Mouse (Mus musculus): ENCODE results near the gene Ptpru.

The Ptpru gene

DNA sequence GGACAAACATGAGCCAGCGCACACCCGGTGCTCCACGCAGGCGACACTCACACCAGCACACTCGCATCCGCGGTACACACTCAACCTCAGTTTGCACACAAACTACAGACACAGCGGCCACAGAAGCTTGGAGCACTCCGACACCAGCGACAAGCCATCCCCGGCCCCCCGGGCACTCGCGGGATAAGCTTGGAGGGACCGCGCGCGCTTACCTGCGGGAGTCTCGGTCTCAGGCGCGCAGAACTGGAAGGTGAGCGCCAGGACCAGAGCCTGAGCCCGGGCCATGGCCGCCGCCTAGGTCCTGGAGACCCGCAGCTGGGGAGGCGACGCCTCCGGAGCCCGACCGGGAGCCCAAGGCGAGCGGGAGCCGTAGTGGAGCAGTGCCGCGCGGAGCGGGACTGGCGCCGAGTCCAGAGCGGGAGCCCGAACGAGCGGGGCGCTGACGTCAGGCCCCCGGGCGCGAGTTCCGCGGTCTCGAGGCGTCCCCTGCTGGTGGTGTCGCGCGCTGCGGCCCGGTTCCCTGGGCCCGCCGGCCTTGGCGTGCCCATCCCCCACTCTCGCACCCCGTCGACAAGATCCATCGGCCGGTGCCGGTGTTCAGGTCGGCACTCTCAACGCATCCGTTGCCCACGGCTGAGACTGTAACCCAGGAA lies at the start of gene Ptpru:
TSS of gene Ptpru (minus strand) at position 417 of the 653 bp plus-strand sequence.
- in situ Hi-C loops (cut with MboI, MseI), result loop anchor here (5.0 to 10.0 kb wide), 3 partner anchors 111 to 1053 kb away; no protein-coding TSS in a partner anchor

DNA sequence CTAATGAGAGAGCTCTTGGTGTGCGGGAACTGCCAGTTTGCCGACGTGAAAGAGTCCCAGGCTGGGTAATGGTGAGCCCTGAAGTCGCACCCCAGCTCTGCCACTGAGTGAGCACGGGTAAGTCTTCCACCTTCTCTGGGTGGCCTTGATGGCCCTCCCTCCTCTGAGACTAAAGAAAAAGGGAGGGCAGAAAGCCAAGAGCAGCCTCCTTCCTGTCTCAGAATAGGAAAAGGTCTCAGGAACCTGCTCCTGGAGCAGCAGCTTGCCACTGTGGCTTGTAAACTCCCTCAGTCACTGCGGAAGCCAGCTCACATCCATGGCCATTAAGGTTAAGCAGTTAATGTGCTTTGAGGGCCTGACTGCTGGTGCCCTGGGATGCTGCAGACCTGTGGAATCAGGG lies 47.3 kb upstream of the Ptpru start:
- in situ Hi-C loops (cut with MboI, MseI), result no loop called here

DNA sequence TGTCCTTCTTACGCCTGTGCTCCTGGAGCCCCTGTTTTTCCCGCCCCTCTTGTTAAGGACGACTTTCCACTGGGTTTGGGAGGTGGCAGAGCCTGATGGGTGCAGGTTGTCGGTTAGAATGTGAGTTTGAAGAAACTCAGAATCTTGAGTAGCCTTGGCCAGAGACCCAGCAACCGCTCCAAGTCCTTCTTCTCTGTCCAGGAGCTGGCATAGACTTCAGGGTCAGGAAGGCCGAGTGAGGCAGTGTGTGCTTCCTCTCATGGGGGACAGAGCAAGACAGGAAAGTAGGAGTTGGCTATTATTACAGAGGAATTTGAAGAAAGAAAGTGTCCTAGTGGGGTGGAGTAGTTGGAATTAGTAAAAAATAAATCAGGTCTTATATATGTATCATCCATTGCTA lies 45.5 kb upstream of the Ptpru start:
- in situ Hi-C loops (cut with MboI, MseI), result no loop called here

DNA sequence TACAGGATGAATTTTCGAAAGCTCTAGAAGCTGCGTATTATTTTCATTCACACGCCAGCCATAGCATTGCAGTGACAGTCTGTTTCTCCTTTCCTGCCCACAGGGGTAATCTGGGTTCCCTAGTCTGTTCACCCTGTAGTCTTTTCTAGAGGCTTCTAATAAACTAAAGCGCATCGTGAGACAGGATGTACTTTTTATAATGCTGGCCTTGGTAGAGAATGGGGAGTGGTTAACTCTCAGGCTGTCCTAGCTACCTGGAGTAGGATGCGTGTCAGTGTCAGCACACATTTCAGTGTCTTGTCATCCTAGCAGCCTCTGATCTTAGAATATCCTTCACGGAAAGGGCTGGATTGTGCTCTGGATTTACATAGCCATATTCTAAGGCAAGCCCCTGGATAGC lies 43.2 kb upstream of the Ptpru start:
- in situ Hi-C loops (cut with MboI, MseI), result no loop called here

DNA sequence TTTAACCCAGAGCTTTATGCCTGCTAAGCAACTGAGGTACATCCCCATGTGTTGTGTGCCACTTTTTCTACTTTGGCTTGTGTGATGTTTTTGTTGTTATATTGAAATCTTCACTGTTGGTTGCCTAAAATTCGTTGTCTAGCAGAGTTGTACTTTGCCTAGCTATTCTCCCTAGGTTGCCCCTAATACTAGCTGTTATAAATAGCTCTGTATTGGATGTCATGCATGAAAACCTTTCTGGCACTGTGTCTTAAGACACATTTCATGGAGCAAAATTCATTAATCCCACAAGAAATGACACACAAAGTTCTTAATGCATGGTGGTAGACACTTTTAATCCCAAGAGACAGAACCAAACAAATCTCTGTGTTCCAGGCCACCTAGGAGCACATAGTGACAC lies 41.6 kb upstream of the Ptpru start:
- in situ Hi-C loops (cut with MboI, MseI), result loop anchor here in 1 of 2 experiments (10.0 kb wide), 1 partner anchor 1345 kb away; no protein-coding TSS in a partner anchor

DNA sequence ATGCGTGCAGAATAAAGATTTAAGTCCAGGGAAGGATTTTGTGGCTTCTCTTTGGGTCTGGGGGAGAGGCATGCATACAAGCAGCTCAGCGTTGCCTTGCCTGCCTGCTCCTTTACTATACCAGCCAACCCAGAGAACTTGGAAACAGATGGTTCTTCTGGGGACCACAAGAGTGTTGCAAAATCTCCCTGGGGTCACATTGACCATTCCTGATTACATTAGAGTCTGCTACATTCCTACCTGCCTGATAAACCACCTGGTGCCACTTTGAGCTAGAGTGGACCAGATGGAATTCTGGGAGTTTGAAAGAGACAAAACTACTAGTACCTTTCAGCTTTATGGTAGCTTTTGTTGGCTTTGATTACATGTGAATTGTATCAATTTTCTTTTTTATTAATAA lies 38.7 kb upstream of the Ptpru start:
- in situ Hi-C loops (cut with MboI, MseI), result loop anchor here in 1 of 2 experiments (10.0 kb wide), 1 partner anchor 1342 kb away; no protein-coding TSS in a partner anchor

DNA sequence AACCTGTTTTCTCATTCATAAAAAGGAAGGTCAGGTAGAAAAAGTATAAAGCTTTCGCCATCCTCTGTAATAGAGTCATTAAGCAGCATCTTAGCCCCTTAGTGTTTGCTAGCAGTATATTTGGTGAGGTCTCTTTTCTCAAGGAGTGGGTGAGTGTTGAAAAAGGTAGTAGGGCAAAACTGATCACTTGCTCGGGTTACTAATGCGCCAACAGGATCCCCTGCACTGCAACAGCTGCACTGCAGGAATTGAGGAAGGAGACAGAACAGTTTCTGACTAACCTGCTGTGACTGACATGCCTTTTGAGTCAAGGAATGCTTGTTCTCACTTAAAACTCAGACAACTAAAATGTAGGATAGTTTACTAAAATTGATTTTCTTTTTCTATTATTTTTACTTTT lies 37.2 kb upstream of the Ptpru start:
- in situ Hi-C loops (cut with MboI, MseI), result loop anchor here in 1 of 2 experiments (10.0 kb wide), 1 partner anchor 1340 kb away; no protein-coding TSS in a partner anchor

DNA sequence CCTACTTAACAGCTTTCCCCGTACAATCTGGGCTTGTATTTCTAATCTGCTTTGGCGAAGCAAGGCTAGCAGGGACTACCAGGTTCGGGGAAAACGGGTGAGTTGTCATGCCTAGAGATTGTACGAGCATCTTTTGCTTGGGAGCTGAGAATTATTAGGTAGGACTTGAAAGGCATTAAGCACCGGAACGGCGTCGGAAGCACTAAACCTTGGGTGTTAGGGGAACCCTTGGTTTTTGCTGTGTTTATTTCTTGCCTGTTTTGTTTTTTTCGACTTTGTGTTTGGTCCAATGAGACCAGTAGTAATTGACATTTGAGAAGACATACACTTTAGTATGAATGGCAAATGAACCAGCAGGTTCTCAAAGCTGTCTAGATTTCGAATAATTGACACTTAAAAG lies 36.5 kb upstream of the Ptpru start:
- in situ Hi-C loops (cut with MboI, MseI), result loop anchor here (10.0 to 25.0 kb wide), 2 partner anchors 1212 to 1340 kb away; partner anchors contain the start of gene Pum1 (in 1 of the 2)

DNA sequence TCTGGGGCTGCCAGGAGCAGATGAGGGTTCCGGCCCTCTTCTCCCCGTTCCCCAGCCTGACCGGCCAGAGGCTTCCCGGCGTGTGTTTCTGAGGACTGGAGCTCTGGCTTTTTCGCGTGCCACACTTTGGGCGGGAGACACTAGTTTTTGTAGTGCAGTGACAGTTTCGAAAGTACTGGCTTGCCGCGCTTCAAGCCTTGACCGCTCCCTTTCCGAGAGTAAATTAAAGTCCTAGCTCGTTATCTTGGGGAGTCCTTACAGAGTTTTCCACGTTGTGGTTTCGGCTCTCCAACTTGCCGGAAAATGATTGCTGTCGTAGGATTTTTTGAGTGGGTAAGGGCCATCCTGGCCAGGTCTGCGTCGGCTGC lies 36.1 kb upstream of the Ptpru start:
- in situ Hi-C loops (cut with MboI, MseI), result loop anchor here (10.0 to 25.0 kb wide), 2 partner anchors 1212 to 1339 kb away; partner anchors contain the start of gene Pum1 (in 1 of the 2)

DNA sequence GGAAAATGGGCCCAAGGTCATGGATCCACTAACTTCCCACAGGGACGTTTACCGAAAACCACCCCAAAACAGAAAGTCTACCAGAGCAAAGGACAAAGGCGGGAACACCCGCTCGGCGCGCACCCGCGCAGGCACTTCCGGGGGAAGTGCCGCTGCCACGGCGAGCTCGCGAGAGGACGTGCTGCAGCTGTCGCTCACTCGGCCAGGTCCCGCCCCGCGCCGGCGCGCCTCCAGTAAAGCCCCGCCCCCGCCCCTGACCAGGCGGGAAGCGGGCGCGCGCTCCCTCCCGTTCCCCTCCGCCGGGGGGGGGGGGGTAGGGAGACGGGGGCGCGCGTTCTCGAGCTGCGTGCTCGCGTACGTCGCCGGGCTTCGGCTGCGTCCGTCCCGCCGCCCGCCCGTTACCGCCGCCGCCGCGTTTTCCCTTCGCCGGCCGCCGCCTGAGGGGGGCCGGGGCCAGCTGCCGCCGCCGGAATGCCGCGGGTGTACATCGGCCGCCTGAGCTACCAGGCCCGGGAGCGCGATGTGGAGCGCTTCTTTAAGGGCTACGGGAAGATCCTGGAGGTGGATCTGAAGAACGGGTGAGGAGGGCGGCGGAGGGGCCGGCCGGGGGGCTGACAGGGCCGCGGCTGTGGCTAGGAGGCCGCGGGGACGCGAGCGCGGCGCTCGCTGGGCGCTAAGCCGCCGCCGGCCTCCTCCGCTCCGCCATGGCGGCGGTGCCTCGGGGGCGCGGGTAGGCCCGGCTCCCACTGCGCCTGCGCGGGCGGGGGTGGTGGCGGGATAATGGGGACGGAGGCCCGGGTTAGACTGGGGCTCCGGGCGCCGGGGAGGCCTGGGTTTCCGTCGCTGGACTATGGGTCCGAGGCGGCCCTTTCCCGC lies 35.4 kb upstream of the Ptpru start, which contains the start of gene Srsf4:
TSS of gene Srsf4 (plus strand) at position 325 of the 876 bp plus-strand sequence.
- in situ Hi-C loops (cut with MboI, MseI), result loop anchor here (10.0 to 25.0 kb wide), 2 partner anchors 1211 to 1339 kb away; partner anchors contain the start of gene Pum1 (in 1 of the 2)

DNA sequence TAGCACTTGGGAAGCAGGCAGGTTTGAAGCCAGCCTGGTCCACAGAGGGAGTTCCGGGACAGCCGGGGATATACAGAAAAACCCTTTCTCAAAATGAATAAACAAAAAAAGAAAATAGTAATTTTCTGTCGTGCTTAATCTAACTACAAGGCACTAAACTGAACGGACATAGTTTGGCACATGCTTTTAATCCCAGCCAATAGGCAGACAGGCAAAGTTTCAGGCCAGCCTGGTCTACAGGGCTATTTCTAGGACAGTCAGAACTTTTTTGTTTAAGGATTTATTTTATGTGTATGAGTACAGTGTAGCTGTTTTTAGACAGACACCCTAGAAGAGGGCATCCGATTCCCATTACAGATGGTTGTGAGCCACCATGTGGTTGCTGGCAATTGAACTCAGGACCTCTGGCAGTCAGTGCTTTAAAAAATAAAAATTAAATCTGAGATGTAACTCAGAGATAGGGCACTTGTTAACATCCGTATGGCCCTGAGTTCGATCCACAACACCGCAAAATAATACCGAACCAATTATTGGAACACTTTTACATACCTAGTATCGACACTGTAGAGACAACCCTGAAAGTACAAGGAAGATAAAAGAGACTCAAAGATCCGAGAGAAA lies 34.7 kb upstream of the Ptpru start:
- in situ Hi-C loops (cut with MboI, MseI), result loop anchor here (10.0 to 25.0 kb wide), 2 partner anchors 1210 to 1338 kb away; partner anchors contain the start of gene Pum1 (in 1 of the 2)

DNA sequence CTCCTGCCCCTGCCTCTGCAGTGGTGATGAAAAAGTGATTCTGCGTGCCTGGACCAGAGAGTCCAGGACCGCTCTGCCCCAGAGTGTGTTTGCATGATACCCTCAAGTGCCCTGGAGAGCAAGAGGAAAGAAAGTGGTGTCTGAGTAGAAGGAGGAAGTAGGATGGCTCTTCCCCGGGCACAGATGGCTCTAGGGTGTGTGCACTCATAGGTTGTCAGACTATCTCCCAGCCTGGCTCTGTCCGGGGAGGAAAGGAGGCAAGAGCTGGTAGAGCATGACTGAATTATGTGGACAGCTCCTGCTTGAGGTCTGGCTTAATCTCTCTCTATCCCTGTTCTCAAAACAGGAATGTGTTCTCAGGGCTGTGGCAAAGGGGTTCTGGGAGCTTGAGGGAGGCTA lies 23.3 kb upstream of the Ptpru start:
- in situ Hi-C loops (cut with MboI, MseI), result loop anchor here in 1 of 2 experiments (25.0 kb wide), 1 partner anchor 1199 kb away; the partner anchor contains the start of gene Pum1

DNA sequence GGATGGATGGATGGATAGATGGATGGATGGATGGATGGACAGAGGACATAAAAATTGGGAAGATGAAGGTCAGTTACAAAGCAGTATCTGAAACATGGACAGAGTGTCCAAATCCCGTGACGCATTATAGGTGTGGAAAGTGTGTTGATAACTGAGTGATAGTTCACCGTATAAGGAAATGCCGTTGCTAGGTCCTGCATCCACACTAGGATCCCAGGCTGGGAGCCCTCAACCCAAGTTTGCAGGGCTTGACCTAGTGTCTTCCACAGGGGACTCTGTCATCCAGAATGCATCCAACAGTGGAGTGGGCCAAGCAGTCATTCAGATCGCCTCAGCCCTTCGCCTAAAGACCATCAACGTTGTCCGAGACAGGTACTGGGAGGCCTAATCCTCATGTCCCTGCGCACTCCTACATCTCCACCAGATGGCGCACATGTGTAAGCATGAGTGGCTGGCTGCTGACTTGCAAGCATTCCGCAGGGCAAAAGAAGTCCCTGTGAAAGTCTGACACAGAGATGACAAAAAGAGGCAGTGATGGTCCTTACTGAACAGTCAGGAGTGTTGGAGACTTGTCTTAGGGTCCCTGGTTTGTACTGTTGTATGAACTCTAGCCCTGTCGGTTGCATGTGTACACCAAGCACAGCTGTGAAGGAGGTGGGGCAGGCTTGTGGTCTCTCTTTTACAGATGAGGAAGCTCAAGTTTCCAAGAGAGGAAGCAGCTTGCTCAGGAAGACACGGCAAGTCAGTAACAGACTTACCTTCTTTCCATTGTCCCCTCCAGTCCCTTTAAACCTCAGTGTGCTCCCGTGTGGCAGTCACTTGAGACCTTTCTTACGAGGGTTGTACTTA lies 22.6 kb upstream of the Ptpru start:
- in situ Hi-C loops (cut with MboI, MseI), result loop anchor here in 1 of 2 experiments (25.0 kb wide), 1 partner anchor 1198 kb away; the partner anchor contains the start of gene Pum1

DNA sequence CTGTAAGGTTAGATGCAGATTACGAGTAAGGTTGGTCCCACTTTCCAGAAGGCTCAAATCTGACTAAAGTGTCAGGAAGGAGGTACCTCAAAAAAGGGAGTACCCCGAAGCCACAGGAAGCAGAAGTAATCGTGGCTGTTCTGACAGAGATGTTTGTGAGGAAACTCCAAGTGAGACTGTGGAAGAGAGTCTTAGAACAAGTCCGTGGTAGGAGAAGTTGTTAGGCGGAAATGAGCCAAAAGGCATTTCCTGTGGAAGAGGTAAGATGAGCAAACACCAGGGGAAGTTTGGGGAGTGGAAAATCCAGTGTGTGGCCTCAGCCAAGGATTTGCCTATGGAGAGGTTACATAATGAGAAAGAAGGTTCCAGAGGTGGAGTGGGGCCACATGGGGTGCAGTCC lies 16.9 kb upstream of the Ptpru start:
- in situ Hi-C loops (cut with MboI, MseI), result loop anchor here in 1 of 2 experiments (25.0 kb wide), 1 partner anchor 1193 kb away; the partner anchor contains the start of gene Pum1

DNA sequence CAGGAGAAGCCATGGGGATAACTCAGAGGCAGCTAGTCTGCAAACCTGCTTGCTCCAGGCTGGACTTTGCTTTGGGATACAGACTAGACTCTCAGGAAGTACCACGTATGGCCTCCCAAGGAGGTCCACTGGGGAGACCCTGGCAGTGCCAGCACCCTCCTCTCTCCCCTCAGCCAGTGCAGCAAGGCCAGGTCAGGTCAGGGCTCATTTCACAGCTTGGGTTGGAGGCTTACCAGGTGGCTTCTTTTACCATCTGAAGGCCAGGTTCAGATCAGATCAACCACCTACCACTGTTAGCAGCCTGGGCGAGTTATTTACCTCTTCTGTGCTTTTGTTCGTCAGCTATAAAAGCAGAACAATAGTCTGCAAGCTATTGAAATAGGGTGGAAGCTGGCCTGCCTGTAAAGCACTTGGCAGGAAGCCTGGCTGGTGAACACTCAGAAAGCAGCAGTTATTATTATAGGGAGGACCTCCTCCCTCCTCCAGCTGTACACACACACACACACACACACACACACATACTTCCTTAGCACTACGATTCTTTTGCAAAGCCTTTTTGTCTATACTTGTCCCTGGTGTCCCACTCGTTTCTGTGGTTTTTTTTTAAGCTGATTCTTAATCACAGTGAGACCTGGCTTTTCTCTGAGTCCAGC lies 12.0 kb upstream of the Ptpru start:
- in situ Hi-C loops (cut with MboI, MseI), result loop anchor here in 1 of 2 experiments (25.0 kb wide), 1 partner anchor 1188 kb away; the partner anchor contains the start of gene Pum1

DNA sequence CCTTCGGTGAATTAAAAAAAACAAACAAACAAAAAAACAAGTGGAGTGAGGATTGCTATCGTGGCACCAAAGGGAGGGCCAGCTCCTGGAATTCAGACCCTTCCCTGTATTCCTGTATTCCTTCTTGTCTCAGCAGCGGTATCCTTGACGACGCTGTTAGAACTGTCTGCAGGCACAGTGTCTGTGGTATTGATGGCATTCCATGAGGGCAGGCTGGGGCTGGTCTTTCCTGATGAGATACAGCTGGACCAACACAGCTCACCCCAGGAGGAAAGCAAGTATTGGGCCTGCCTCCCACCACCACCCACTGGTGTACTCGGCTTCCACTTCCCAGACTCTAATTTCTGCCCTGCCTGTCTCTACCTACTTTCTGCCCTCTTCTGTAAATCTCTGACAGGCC lies 10.0 kb upstream of the Ptpru start:
- in situ Hi-C loops (cut with MboI, MseI), result no loop called here

DNA sequence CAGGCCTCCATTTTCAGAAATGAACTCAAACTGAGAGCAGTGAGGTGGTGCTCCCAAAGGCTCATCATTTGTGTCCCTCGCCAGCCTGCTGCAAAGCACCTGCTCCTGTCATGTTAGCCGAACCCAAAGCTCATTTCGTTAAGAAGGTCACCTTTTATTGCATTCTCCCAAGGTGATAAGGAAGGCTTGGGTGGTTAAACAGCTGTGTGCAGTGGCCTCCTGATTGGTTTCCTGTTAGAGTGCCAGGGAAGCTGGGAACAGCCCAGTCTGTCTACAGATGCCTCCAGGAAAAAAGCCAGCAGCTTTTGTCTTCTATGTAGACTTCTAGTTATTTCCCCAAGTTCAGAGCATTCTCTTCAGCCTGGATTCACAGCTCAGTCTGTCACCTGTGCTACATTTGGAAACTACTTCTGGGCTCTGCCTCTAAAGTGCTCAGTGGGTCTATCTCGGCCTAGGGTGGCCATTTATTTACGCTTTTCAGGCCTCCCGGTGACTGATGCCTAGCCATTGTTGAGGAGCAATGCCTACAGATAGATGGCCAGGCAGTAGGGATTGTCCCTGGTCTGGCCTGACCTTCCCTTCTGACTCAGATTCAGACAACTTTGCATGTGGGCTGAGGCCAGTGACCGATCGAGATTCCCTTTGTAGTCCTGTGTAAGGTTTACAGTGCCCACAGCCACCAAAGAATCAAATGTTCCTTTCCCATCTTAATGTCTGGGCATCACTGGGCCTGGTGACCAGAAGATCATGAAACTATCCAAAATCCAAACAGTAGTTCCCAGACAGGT lies 8.1 kb upstream of the Ptpru start:
- in situ Hi-C loops (cut with MboI, MseI), result no loop called here

DNA sequence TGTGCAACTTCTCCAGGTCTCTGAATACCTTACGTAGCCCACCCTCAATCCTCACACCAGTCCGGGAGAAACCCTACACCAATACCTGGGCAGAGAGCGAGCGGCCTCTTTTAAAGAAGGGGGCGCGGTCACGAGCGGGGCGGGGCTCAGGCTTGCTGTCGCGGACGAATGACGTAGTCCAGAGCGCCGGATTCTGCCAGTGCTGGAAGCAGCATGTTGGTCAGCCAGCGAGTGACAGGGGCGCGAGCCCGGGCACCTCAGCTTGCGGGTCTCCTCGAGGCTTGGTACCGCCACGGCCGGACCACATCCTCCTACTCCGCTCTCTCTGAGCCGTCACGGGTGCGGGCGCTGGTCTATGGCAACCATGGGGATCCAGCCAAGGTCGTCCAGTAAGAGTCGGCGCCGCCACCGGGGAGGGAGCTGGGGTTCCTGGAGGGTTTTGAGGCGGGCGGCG lies 5.2 kb upstream of the Ptpru start, which contains the start of gene Mecr:
TSS of gene Mecr (plus strand) at position 181 of the 454 bp plus-strand sequence.
- in situ Hi-C loops (cut with MboI, MseI), result no loop called here

All from T-helper 17 cell (primary cell).